Mouse (Mus musculus) embryo, embryonic 10.5 days (tissue): ENCODE results near the gene Stac3.

Experiments
- DNase-seq: peaks from one replicate; pipeline ENCODE4 v3.0.0-alpha.2; 2015; ENCODE audit warnings: low spot score

Gene Stac3

GRCm38 (mm10) chr10:127500894-127501893 lies at the start of gene Stac3:
Stac3 (plus strand) TSS chr10:127501686.
- no peak for DNase-seq

GRCm38 (mm10) chr10:127453701-127454100 lies 47.8 kb upstream of the Stac3 start:
- no peak for DNase-seq

- DNase-seq: no peak
These were observed 38.9 kb upstream of the Stac3 start for GRCm38 (mm10) chr10:127462411-127463096.

GRCm38 (mm10) chr10:127471281-127471988 lies 30.1 kb upstream of the Stac3 start:
- DNase-seq: no peak

- no peak for DNase-seq
These were observed 28.8 kb upstream of the Stac3 start for GRCm38 (mm10) chr10:127472722-127473121.

- DNase-seq: no peak
These were observed 26.3 kb upstream of the Stac3 start for GRCm38 (mm10) chr10:127475175-127475574.

GRCm38 (mm10) chr10:127476541-127476940 lies 24.9 kb upstream of the Stac3 start:
- DNase-seq: no peak

GRCm38 (mm10) chr10:127477301-127477700 lies 24.2 kb upstream of the Stac3 start:
- DNase-seq: no peak

- peak; percentile 60 for DNase-seq
These were observed 22.4 kb upstream of the Stac3 start for GRCm38 (mm10) chr10:127479131-127479530.

GRCm38 (mm10) chr10:127480833-127481813 lies 20.4 kb upstream of the Stac3 start:
- DNase-seq: no peak

GRCm38 (mm10) chr10:127485235-127485634 lies 16.3 kb upstream of the Stac3 start:
- DNase-seq: no peak

GRCm38 (mm10) chr10:127488856-127489255 lies 12.6 kb upstream of the Stac3 start:
- no peak for DNase-seq

GRCm38 (mm10) chr10:127490160-127491127 lies 11.0 kb upstream of the Stac3 start:
- DNase-seq: no peak

- DNase-seq: no peak
These were observed 10.4 kb upstream of the Stac3 start for GRCm38 (mm10) chr10:127491128-127491512.

GRCm38 (mm10) chr10:127492118-127492517 lies 9.4 kb upstream of the Stac3 start:
- no peak for DNase-seq

- no peak for DNase-seq
These were observed 5.3 kb upstream of the Stac3 start for GRCm38 (mm10) chr10:127496156-127496555.

GRCm38 (mm10) chr10:127499516-127499915 lies 2.0 kb upstream of the Stac3 start:
- DNase-seq: no peak

- no peak for DNase-seq
These were observed 1.4 kb upstream of the Stac3 start for GRCm38 (mm10) chr10:127500042-127500441.

GRCm38 (mm10) chr10:127508239-127508638 lies 6.8 kb downstream of the Stac3 start:
- peak; percentile 88 for DNase-seq
